Mouse (Mus musculus) midbrain, embryonic 12.5 days (tissue): ENCODE measurements around the gene Slc31a2. TPM values are rescaled to one million over a fixed set of nuclear protein-coding genes. Genes with fewer than 3 reads are reported as not detected.
"Not testable (repeated sequence)": the region's sequence is repeated elsewhere in the genome, so short reads cannot be mapped to it uniquely, and the experiment has no call there.

Experiments
- ATAC-seq: fragments of 200-750 bp; cut with Nextera tagmentation; 2 replicates; pipeline ENCODE4 v1.8.0; 2017; ENCODE audit warnings: low read depth, moderate TSS enrichment, moderate library complexity; ENCODE audit not compliant: low FRiP score
- H3K27ac ChIP-seq: fragments of 300-500 bp; sonication (generic); replicated peaks from 2 replicates; pipeline ENCODE4 v1.5.1; 2016; ENCODE audit warnings: mild to moderate bottlenecking
- H3K27me3 ChIP-seq: fragments of 300-500 bp; sonication (generic); 2 replicates; pipeline ENCODE4 v1.6.1; 2016; ENCODE audit warnings: mild to moderate bottlenecking
- H3K36me3 ChIP-seq: fragments of 300-500 bp; sonication (generic); 2 replicates; pipeline ENCODE4 v1.6.1; 2016
- H3K4me1 ChIP-seq: fragments of 300-500 bp; sonication (generic); 2 replicates; pipeline ENCODE4 v1.6.1; 2016
- H3K4me2 ChIP-seq: fragments of 300-500 bp; sonication (generic); replicated peaks from 2 replicates; pipeline ENCODE4 v1.6.1; 2016; ENCODE audit warnings: mild to moderate bottlenecking, moderate library complexity
- H3K4me3 ChIP-seq: fragments of 300-500 bp; sonication (generic); 2 replicates; pipeline ENCODE4 v1.5.1; 2016; ENCODE audit warnings: mild to moderate bottlenecking
- H3K9ac ChIP-seq: fragments of 300-500 bp; sonication (generic); replicated peaks from 2 replicates; pipeline ENCODE4 v1.6.1; 2016; ENCODE audit warnings: mild to moderate bottlenecking, moderate library complexity
- H3K9me3 ChIP-seq: fragments of 300-500 bp; sonication (generic); 2 replicates; pipeline ENCODE4 v1.6.1; 2016; ENCODE audit warnings: mild to moderate bottlenecking
- WGBS: fragments of 180-500 bp; shearing (Covaris S2); methylation state at CpG from one replicate; pipeline ENCODE4 v1.1.7; 2016; 5-methylcytosine and 5-hydroxymethylcytosine counted together
- polyA plus RNA-seq: library from polyadenylated mRNA; unstranded; fragments of >200 nt; fragmentation: Nextera tagmentation; extraction: Ambion mirVana; gene quantifications from 2 replicates; pipeline ENCODE4 v1.2.1, GENCODE M21; 2016

The Slc31a2 gene
- polyA plus RNA-seq, 1 experiment from 2014 or later: 9.5 TPM

DNA sequence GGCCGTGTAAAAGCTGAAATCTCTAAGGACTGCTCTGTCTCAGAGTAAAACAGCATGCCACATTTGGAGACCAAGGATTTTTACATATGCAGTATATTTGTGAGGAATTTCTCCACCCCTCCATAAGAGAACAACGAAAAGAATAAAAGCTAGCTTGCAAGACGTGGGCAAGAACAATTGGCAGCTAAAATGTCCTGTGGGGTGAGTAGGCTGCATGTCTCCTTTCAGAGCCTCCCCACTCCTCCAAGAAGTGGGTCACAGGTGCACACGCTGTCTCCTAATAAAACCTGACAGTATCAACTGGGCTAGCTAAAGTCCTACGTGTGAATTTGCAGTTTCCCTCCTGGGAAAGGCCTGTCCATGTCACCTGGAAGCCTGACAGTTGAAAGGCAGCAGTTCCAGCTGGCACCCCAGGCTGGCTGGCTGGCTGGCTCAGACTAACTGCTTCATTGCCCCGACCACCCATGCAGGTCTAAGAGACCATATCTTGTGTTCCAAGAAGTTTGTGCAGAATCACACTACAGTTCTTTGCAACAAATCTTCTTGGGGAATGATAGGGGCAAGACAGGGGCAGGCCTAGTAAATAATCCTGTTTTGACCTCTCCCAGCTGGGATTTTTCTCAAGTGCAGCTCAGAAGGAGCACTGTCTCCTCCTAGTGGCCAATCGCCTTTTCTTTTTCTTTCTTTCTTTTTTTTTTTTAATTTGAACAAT lies 927 bp downstream of the Slc31a2 start:
- no peak overlapping the region for H3K9ac ChIP-seq
- H3K27me3 ChIP-seq: no peaks in the 10 kb centered on the region
- H3K9me3 ChIP-seq: no peaks in the 10 kb centered on the region
- no peak for ATAC-seq
- no peak overlapping the region for H3K4me3 ChIP-seq
- H3K27ac ChIP-seq: no peak overlapping the region
- WGBS: 41% methylated on average over 7 of the region's 7 CpGs
- H3K4me1 ChIP-seq: 0 out of 2 replicates have a peak, but pooled peaks cover 4% of the 10 kb centered on the region
- H3K4me2 ChIP-seq: no peak overlapping the region
- no peaks in the 10 kb centered on the region for H3K36me3 ChIP-seq

DNA sequence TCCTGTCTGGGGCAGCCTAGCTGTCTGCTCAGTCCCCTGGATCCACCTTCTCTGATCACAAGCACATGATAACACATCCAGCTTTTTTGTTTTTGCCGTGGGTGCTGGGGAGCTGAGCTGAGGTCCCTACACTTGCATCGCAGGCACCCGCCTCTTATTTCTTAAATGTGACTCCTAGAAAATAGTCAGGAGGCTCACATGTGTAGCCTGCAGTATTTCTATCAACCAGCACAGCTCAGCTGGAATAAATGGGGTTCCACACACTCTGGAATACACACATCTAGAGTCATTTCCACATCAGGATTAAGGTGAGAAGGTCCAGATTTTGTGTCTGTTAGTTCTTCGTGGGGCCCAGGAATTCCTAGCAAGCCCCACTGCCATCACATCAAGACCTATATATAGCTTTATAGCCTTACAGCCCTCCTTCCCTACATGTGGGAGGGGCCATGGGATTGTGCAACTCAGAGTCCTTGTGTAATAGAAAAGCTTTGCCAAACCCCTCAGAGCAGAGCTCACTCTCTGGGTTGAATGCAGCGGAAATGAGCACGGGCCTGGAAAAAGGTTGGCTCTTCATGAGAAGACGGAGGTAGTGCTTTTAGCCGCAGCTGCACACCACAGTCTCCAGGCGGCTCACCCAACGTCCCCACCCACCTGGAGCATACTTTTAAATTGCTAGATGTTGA lies 2.9 kb downstream of the Slc31a2 start:
- Histone ChIP-seq H3K4me1 (0 out of 2 replicates have a peak, but pooled peaks cover 4% of the 10 kb centered on the region), H3K4me2 (no peak overlapping the region), H3K27me3 (no peaks in the 10 kb centered on the region), H3K9ac (no peak overlapping the region), H3K27ac (no peak overlapping the region), H3K4me3 (no peak overlapping the region), H3K36me3 (no peaks in the 10 kb centered on the region), H3K9me3 (no peaks in the 10 kb centered on the region)
- ATAC-seq: no peak
- WGBS: 89% methylated on average over 10 of the region's 10 CpGs

DNA sequence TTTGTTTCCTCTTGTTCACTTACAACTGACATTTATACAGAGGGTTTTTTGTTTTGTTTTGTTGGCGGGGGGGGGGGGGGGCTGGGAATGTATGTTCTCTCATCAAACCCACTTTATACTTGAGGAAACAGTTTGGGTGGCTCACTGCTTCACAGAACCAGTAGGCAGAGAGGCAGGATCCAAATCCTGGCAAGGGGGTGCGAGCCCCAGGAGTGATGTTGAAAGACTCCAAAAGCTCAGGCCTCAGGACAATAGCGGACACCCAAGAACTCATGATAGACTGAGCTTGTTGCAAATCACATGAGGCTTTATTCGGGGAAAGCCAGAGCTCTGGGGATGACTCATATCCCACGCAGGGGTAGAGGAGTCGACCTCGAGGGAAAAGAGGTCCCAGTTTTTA lies 3.7 kb downstream of the Slc31a2 start:
- not testable (repeated sequence) for H3K27me3 ChIP-seq, H3K9me3 ChIP-seq, H3K27ac ChIP-seq, ATAC-seq, H3K4me1 ChIP-seq, H3K9ac ChIP-seq, H3K36me3 ChIP-seq, H3K4me3 ChIP-seq, H3K4me2 ChIP-seq
- WGBS: 81% methylated on average over 7 of the region's 7 CpGs

DNA sequence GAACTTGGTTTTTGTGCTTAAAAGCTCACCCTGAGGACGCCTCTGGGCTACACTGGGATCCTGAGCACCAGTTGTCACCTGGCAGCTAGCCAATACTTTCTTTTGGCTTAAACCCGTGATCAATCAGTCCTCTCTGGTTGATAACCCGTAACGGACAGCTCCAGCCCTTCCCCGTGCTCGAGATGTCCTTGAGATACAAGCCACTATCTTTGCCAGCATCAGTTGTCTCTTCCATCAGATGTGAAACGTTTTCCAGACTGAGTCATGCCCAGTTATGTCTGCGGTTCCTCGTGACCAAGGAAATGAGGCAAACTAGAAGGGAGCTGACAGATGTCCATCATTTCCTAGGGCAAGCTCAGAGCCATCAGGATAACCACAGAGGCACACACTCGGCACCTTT lies 4.7 kb downstream of the Slc31a2 start:
- H3K9me3 ChIP-seq: no peaks in the 10 kb centered on the region
- no peak overlapping the region for H3K9ac ChIP-seq
- 85% methylated on average over 10 of the region's 10 CpGs for WGBS

DNA sequence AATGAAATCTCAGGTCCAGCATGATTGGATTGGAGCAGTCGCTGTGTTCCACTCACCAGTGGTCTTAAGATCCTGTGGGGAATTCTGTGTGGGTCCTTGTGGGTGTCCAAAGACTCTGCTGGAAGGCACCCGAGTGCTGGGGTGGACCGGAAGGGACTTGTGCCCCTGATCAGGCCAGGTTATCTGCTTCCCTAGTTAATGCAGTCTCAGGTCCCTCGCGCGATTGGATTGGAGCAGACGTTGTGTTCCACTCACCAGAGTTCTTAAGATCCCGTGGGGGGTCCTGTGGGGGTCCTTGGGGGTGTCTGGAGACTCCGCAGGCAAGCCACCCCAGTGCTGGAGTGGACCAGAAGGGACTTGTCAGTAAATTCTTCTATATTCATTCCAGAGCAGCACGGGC lies 10.3 kb downstream of the Slc31a2 start:
- Histone ChIP-seq H3K36me3 (no peaks in the 10 kb centered on the region), H3K27ac (no peak overlapping the region), H3K9me3 (no peaks in the 10 kb centered on the region), H3K4me1 (peaks cover 9% of the 10 kb centered on the region; the same call in 1 of the 2 replicates), H3K4me2 (no peak overlapping the region), H3K9ac (no peak overlapping the region), H3K27me3 (no peaks in the 10 kb centered on the region), H3K4me3 (no peak overlapping the region)
- 91% methylated on average over 10 of the region's 10 CpGs for WGBS
- no peak for ATAC-seq

More for the DNA sequence above, 4.7 kb downstream of the Slc31a2 start:
- H3K27me3 ChIP-seq: no peaks in the 10 kb centered on the region
- no peak overlapping the region for H3K4me3 ChIP-seq
- no peak overlapping the region for H3K4me2 ChIP-seq
- no peak for ATAC-seq
- H3K27ac ChIP-seq: no peak overlapping the region
- 0 out of 2 replicates have a peak, but pooled peaks cover 4% of the 10 kb centered on the region for H3K4me1 ChIP-seq
- no peaks in the 10 kb centered on the region for H3K36me3 ChIP-seq

DNA sequence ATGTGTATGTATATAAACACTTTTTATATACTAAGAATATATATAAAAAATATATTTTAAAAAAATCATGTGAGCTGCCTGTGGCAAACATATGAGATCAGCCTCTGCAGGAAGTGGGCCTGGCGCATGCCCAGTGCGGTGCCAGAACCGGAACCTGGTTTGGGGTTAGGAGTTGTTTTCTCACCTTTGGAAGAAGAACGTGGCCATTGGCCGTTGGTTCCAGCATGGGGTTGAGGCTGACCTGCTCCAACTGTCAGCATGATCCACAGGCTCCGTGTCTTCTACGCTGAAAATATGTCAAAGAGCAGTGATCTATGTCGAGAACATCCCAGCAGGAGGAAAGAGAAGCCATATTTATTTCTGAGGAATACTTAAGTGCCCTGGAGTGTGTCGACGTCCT lies 11.6 kb downstream of the Slc31a2 start:
- H3K27ac ChIP-seq: no peak overlapping the region
- H3K4me3 ChIP-seq: no peak overlapping the region
- H3K4me1 ChIP-seq: peaks cover 9% of the 10 kb centered on the region; the same call in 1 of the 2 replicates
- H3K9ac ChIP-seq: no peak overlapping the region
- WGBS: 93% methylated on average over 10 of the region's 10 CpGs
- H3K36me3 ChIP-seq: no peaks in the 10 kb centered on the region
- no peaks in the 10 kb centered on the region for H3K9me3 ChIP-seq
- no peaks in the 10 kb centered on the region for H3K27me3 ChIP-seq
- ATAC-seq: no peak
- H3K4me2 ChIP-seq: no peak overlapping the region

DNA sequence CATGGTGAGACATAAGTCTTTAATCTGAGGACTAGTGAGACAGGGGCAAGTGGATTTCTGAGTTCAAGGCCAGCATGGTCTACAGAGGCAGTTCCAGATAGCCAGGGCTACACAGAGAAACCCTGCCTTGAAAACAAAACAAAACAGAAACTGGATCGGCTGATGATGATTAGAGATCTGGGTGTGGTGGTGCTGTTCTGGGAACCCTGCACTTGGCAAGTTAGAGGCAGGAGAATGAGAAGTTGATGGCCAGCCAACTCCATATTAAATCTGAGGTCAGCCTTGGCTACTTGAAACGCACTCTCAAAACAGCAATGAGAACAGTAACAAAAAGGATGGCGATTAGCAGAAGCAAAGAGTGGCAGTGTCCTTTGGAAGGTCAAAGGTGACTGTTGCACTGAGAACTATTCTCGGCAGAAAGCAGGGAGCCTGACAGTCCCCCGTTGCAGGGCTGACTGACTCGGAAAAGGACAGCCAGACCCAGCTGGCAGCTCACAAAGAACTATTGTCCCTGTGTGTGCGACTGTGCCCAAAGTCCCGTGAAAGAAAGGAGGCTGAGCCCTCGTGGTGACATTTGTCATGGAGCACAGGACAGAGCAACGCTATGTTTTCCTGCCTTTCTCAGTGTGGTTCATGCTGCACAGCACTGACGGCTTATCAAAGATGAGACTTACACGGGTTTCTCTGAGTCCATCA lies 12.6 kb downstream of the Slc31a2 start:
- H3K9ac ChIP-seq: no peak overlapping the region
- no peaks in the 10 kb centered on the region for H3K9me3 ChIP-seq
- no peaks in the 10 kb centered on the region for H3K27me3 ChIP-seq
- peaks cover 9% of the 10 kb centered on the region; the same call in 1 of the 2 replicates for H3K4me1 ChIP-seq
- H3K4me2 ChIP-seq: peak overlapping the region; percentile 21
- no peak overlapping the region for H3K4me3 ChIP-seq
- 7% methylated on average over 12 of the region's 12 CpGs for WGBS
- peak overlapping the region; percentile 27; the same call in 1 of the 2 replicates for H3K27ac ChIP-seq
- no peaks in the 10 kb centered on the region for H3K36me3 ChIP-seq
- ATAC-seq: peak; percentile 85

DNA sequence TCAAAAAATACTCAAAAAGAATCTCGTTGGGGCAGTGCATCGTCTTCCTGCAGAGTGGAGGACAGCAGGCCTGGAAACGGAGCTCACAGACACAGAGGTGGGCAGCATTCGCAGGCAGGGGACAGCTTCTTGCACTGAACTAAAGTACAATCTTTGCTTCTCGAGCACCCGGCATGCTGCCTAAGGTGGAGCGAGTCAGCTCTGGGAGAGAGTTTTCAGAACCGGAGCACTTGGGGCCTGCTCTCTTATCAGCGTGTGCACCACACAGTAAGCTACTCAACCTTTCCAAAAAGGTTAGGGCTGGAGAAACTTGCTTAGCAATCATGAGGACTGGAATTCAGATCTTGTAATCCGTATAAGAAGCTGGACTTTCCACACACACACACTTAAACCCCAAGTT lies 14.3 kb downstream of the Slc31a2 start:
- H3K9ac ChIP-seq: no peak overlapping the region
- ATAC-seq: no peak
- no peaks in the 10 kb centered on the region for H3K36me3 ChIP-seq
- no peak overlapping the region for H3K4me2 ChIP-seq
- H3K9me3 ChIP-seq: no peaks in the 10 kb centered on the region
- H3K27me3 ChIP-seq: no peaks in the 10 kb centered on the region
- H3K4me1 ChIP-seq: peaks cover 9% of the 10 kb centered on the region; the same call in 1 of the 2 replicates
- no peak overlapping the region for H3K27ac ChIP-seq
- WGBS: 87% methylated on average over 10 of the region's 10 CpGs
- no peak overlapping the region for H3K4me3 ChIP-seq

DNA sequence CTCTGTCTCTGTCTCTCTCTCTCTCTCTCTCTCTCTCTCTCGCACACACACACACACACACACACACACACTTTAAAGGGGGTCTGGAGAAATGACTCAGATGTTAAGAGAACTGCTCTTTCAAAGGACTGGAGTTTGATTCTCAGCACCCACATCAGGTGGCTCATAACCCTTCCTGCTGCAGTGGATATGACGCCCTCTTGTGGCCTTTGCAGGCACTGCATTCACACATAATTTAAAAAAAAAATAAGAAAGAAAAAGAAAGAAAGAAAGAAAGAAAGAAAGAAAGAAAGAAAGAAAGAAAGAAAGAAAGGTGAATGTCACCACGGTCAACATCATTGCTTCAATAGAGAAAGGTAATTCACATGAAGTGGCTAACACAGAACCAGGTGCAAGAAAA lies 14.9 kb downstream of the Slc31a2 start:
- ATAC-seq: no peak
- WGBS: 81% methylated on average over 3 of the region's 3 CpGs
- no peak overlapping the region for H3K27ac ChIP-seq

DNA sequence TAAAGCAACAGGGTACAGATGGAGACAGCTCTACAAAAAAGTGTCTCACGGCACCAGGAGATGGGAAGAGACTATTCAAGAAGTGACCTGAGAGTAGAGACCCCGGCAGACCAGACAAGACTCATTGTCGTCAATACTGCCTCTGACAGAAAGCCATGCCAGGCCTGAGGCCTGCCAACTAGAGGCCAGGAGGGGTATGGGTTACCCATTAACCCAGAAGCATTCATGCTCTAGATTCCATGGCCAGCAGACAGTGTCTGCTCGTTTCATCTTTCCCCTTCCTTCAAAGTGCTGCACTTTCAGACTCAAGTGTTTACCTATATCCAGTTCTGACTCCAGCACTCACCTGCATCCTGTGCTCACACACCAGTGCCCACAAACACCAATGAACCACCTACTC lies 15.7 kb downstream of the Slc31a2 start:
- Histone ChIP-seq H3K4me3 (no peak overlapping the region), H3K27ac (no peak overlapping the region), H3K4me2 (no peak overlapping the region), H3K27me3 (no peaks in the 10 kb centered on the region), H3K9me3 (no peaks in the 10 kb centered on the region), H3K36me3 (no peaks in the 10 kb centered on the region), H3K9ac (no peak overlapping the region), H3K4me1 (peaks cover 9% of the 10 kb centered on the region; the same call in 1 of the 2 replicates)
- whole genome bisulfite sequencing: 89% methylated on average over 4 of the region's 4 CpGs
- ATAC-seq: no peak

More for the DNA sequence above, 14.9 kb downstream of the Slc31a2 start:
- H3K4me3 ChIP-seq: no peak overlapping the region
- H3K4me2 ChIP-seq: no peak overlapping the region
- peaks cover 9% of the 10 kb centered on the region; the same call in 1 of the 2 replicates for H3K4me1 ChIP-seq
- no peak overlapping the region for H3K9ac ChIP-seq
- H3K36me3 ChIP-seq: no peaks in the 10 kb centered on the region
- no peaks in the 10 kb centered on the region for H3K27me3 ChIP-seq
- H3K9me3 ChIP-seq: no peaks in the 10 kb centered on the region

DNA sequence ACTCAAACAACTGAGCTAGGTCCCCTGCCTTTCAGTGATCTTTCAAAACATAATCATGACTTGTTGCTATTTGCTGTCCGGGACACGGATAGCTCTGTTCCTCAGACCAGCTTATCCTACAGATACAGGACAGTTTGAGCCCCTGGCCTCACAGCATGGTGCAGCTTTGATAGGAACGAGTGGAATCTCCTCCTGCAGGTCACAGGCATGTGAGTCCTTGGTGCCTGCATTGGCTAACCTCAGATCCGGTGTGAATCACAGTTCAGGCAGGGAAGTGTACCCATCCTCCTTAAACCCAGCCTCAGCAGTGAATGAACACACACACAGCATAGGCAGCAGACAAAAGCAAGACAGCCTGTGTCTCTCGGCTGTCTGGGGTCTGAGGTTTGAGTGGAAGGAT lies 19.0 kb downstream of the Slc31a2 start:
- 50% methylated on average over 5 of the region's 5 CpGs for WGBS
- Histone ChIP-seq H3K9ac (no peak overlapping the region), H3K27ac (no peak overlapping the region), H3K4me1 (no peaks in the 10 kb centered on the region), H3K4me2 (no peak overlapping the region), H3K4me3 (no peak overlapping the region), H3K9me3 (no peaks in the 10 kb centered on the region), H3K36me3 (no peaks in the 10 kb centered on the region), H3K27me3 (no peaks in the 10 kb centered on the region)
- no peak for ATAC-seq

DNA sequence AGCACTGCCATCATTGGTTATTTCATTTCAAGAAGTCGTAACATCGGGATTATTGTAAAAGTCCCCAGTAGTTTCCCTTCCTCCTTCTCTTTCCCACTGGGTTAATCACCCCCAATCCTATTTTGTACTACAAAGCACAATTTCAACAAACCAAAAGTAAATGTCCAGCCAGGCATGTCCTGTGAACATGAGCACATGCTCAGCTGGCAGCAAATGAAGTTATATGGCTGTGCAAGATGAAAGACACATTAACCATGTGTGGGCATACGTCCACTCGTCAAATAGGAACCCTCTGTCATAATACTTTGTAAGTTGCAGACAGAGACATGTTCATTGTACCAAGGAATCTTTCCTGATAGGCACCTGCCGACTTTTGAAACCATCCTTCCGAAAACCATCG lies 20.6 kb downstream of the Slc31a2 start:
- no peak overlapping the region for H3K27ac ChIP-seq
- peaks cover 13% of the 10 kb centered on the region for H3K4me1 ChIP-seq
- 77% methylated on average over 7 of the region's 7 CpGs for WGBS
- H3K9ac ChIP-seq: no peak overlapping the region
- no peak for ATAC-seq
- no peak overlapping the region for H3K4me2 ChIP-seq
- no peaks in the 10 kb centered on the region for H3K27me3 ChIP-seq
- H3K36me3 ChIP-seq: no peaks in the 10 kb centered on the region
- H3K9me3 ChIP-seq: no peaks in the 10 kb centered on the region
- no peak overlapping the region for H3K4me3 ChIP-seq
